Mouse (Mus musculus) embryonic fibroblast, embryonic 13.5 days (primary cell): ENCODE data around the gene Skint8.

Source experiments
- CTCF ChIP-seq: IDR thresholded peaks from 2 replicates; pipeline ENCODE4 v1.5.1; 2011; ENCODE audit warnings: mild to moderate bottlenecking, control low read depth, low read length, moderate library complexity, borderline replicate concordance; ENCODE audit not compliant: insufficient read depth
- POLR2A ChIP-seq: IDR thresholded peaks from 2 replicates; pipeline ENCODE4 v1.6.1; 2011; ENCODE audit warnings: low read depth, mild to moderate bottlenecking, control low read depth, low read length, moderate library complexity

- no peak for TF ChIP-seq CTCF
- no peak for TF ChIP-seq POLR2A
Measured at GRCm38 (mm10) chr4:111972623-111973022, 53.4 kb downstream of the Skint8 start, which contains the start of gene Skint7.
